Mouse (Mus musculus) macrophage (primary cell): ENCODE results near the gene Sema6c. TPM values are rescaled to one million over a fixed set of nuclear protein-coding genes. Genes with fewer than 3 reads are reported as not detected.
"Not testable (repeated sequence)": the region's sequence is repeated elsewhere in the genome, so short reads cannot be mapped to it uniquely, and the experiment has no call there.

ENCODE experiments used
- H3K27ac ChIP-seq: fragments of 350-480 bp; formaldehyde crosslinking; 2 replicates; pipeline ENCODE4 v1.9.0; 2021
- H3K36me3 ChIP-seq: fragments of 350-480 bp; formaldehyde crosslinking; 2 replicates; pipeline ENCODE4 v1.9.0; 2021; ENCODE audit errors: inconsistent target
- H3K4me3 ChIP-seq: fragments of 350-480 bp; formaldehyde crosslinking; 2 replicates; pipeline ENCODE4 v1.9.0; 2021; ENCODE audit errors: inconsistent target
- H3K79me2 ChIP-seq: fragments of 350-480 bp; formaldehyde crosslinking; 2 replicates; pipeline ENCODE4 v1.9.0; 2021; ENCODE audit errors: inconsistent target
- WGBS: methylation state at CpG from one replicate; pipeline ENCODE4 v1.1.7; 2026; ENCODE audit warnings: inconsistent platforms; ENCODE audit not compliant: missing documents; 5-methylcytosine and 5-hydroxymethylcytosine counted together
- polyA plus RNA-seq: library from polyadenylated mRNA; stranded (reverse); fragments of 250-400 nt; gene quantifications from 3 replicates; pipeline ENCODE4 v1.2.4, GENCODE M21; 2018; ENCODE audit warnings: inconsistent platforms
- total RNA-seq, 78 experiments: library from RNA; depleted of rRNA; stranded (reverse); fragments of 250-400 nt; gene quantifications; 1 replicate in 9 of 78; 2 replicates in 24 of 78; 3 replicates in 43 of 78; 4 replicates in 2 of 78; pipeline ENCODE4 v1.2.4; 2018; ENCODE audit warnings: inconsistent platforms in 56 of 78

Gene Sema6c
- total RNA-seq (2018; cell fraction: chromatin; rRNA removed) = 1 to 10 TPM in 16 of 26 experiments, under 1 TPM in 9, not detected in 1; 0.29 to 5.5 (median 1.4) TPM
- total RNA-seq (2018; cell fraction: cytosol; rRNA removed) = 1 to 10 TPM in 1 of 26 experiments, under 1 TPM in 25; 0.07 to 1.1 (median 0.33) TPM
- total RNA-seq (2018; cell fraction: nucleus; rRNA removed) = 1 to 10 TPM in 7 of 26 experiments, under 1 TPM in 19; 0.17 to 4.9 (median 0.61) TPM
- polyA plus RNA-seq = 0.09 to 0.48 TPM in 2 of 3 replicates, not detected in the other

DNA sequence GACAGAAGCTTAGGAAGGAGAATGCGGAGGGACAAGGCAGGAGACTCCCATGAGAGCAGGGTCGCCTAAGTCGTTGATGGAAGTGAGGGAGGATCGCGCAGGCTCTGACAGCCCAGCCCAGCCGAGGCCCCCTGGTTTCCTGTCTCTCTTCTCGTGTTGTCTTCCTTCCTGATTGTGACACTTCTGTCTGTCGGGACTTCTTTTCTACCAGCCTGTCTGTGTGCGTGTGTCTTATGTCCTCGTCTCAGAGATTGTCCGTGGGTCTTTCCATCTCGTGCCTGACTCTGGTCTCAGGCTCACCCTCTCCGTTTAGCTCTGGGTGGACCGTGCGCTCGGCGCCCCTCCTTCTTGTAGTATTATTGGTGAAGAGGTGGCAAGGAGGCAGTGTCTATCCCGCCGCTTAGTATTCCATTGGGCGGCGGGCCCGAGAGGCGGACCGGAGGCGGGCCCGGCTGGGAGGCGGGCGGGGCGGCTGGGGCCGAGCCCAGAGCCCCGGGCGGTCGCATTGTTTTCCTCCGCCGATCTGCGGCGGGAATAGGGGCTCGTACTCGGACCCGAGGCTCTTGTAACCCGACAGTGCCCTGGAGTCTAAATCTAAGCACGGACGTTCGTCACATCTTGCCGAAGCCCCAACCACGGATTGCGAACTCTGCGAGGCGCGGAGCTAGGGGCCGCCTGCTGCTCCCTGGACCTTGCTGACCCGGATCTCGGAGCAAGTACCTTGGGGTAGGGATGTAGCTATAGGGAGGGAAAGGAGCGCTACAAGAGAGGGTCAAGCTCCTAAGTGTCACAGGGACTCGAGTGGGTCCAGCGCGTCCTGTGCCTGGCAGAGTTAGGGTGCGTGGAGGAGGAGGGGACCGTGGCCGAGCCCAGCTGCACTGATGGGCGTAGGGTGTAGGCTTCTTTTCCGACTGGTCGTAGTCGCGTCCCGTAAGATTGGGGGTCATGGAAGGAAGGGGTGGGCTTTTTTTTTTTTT lies at the start of gene Sema6c:
Gene Sema6c (plus strand): TSS at position 471 of the 977 bp plus-strand sequence.
- H3K27ac ChIP-seq = no peak within 1 kb of the TSS

DNA sequence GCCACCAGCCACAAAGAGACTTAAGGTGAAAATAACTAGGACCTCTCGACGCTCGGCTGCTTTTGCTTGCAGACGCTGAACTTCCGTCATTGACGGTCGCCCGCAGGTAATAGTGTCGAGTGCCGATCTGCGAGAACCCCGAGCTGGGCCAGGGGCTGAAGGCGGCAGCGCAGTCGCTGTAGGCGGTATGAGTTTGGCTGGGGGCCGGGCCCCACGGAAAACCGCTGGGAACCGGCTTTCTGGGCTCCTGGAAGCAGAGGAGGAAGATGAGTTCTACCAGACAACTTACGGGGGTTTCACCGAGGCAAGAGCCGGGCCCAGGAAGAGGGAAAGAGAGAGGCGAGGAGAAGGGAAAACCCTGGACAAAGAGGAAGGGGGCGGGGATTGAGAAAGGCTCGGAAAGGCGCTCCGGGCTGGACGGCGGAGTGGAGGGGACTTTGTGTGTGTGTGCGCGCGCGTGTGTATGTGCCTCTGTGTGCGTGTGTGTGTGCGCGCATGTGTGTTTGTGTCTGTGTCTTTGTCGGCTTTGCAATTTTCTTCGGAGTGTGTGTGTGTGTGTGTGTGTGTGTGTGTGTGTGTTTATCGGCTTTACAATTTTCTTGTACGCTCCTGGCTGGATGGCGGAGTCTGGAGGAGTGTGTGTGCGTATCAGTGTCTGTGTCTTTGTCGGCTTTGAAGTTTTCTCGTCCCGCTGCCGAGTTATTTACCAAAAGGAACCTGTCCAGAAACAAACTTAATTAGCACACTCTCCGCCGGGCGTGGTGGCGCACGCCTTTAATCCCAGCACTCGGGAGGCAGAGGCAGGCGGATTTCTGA lies 49.1 kb upstream of the Sema6c start, which contains the start of gene Vps72:
Gene Vps72 (plus strand): TSS at position 112 of the 816 bp plus-strand sequence.
- Histone ChIP-seq H3K36me3 (peaks cover 11% of the 10 kb centered on the region; the same call in 1 of the 2 replicates), H3K27ac (peak within 1 kb of the TSS; percentile 75), H3K79me2 (peaks cover 30% of the 10 kb centered on the region), H3K4me3 (peak within 1 kb of the TSS; percentile 78)
- WGBS = under 1% methylated on average over 39 of the region's 54 CpGs

More for the DNA sequence above, at the start of gene Sema6c:
- peak within 1 kb of the TSS; percentile 48 for H3K4me3 ChIP-seq
- WGBS = 1% methylated on average over 54 of the region's 66 CpGs
- no peaks in the 10 kb centered on the region for H3K79me2 ChIP-seq
- H3K36me3 ChIP-seq = no peaks in the 10 kb centered on the region

DNA sequence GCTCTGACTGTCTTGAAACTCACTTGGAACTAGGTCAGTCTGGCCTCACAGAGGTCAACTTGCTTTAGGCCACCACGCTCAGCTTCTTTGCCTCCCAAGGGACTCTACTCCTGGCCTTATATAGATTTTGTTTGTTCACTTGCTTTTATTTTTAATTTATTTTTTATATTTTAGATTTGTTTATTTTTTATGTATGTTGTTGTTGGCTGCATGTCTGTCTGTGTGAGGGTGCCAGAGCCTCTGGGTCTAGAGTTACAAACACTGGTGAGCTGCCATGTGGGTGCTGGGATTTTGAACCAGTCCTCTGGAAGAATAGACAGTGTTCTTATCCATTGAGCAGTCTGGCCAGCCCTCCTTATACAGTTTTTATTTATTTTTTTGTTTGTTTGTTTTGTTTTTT lies 47.5 kb upstream of the Sema6c start:
- no peak overlapping the region for H3K27ac ChIP-seq

DNA sequence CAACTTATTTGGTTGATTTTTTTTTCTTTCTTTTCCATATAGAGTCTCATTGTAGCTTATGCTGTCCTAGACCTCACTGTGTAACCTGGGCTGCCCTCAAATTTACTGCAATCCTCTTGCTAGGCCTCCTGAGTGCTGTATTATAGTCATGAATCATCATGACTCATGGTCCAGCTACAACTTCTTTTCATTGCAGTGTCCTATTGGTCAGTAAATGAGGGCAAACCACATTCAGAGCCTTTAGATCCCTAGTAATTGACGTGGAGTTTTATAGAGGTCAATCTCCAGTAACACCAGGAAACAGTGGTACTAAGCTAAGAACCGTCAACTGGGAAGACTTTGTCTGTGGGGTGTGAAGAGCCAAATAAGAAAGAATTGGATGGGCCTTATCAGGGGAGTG lies 42.5 kb upstream of the Sema6c start:
- peaks cover 56% of the 10 kb centered on the region for H3K36me3 ChIP-seq
- H3K27ac ChIP-seq = no peak overlapping the region
- no peak overlapping the region for H3K4me3 ChIP-seq
- WGBS = 94% methylated on average over 2 of the region's 2 CpGs
- H3K79me2 ChIP-seq = peaks cover 10% of the 10 kb centered on the region

More for the DNA sequence above, 47.5 kb upstream of the Sema6c start:
- 100% methylated on average over 1 of the region's 1 CpGs for WGBS
- Histone ChIP-seq H3K36me3 (peaks cover 14% of the 10 kb centered on the region; the same call in 1 of the 2 replicates), H3K4me3 (no peak overlapping the region), H3K79me2 (peaks cover 24% of the 10 kb centered on the region)

DNA sequence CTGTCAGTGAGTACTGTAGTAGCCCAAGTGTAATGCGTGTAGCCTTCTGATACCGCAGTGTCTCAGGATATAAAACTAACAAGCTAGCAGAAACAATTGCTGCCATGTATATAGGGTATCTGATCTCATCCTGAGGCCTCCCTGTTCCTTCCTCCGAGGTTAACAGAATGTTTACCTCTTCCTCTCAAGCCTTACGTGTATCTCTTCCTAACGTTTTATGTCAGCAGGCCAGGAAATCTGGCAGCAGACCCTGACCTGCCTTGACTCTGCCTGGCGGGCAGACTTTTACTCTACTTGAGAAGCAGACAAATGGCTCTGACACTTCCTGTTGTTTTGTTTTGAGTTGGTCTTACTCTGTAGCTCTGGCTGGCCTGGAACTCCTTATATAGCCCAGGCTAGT lies 38.7 kb upstream of the Sema6c start:
- Histone ChIP-seq H3K4me3 (no peak overlapping the region), H3K27ac (no peak overlapping the region), H3K36me3 (peaks cover 48% of the 10 kb centered on the region), H3K79me2 (no peaks in the 10 kb centered on the region)
- 73% methylated on average over 6 of the region's 6 CpGs for WGBS

DNA sequence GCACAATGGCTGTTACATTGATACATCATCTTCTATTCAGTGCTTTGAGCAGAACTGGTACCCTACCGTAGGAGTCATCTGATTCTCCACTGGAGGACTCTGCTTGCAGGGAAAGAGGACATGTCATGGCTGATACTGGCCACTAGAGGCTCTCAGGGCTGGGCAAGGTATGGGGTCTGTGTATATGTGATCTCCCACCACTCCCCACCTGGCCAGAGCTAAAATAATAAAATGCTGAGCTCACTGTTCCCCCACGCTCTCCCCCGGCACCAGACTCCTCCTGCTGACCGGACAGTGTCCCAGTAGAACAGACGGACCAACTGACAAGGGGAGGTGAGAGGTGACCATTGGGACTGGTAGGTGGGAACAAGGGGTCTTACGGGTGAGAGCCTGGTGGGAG lies 36.0 kb upstream of the Sema6c start, which contains the start of gene Tmod4:
Gene Tmod4 (plus strand): TSS at position 231 of the 400 bp plus-strand sequence.
- Histone ChIP-seq H3K79me2 (no peaks in the 10 kb centered on the region), H3K4me3 (no peak within 1 kb of the TSS), H3K36me3 (peaks cover 37% of the 10 kb centered on the region), H3K27ac (no peak within 1 kb of the TSS)
- WGBS = 88% methylated on average over 6 of the region's 6 CpGs

DNA sequence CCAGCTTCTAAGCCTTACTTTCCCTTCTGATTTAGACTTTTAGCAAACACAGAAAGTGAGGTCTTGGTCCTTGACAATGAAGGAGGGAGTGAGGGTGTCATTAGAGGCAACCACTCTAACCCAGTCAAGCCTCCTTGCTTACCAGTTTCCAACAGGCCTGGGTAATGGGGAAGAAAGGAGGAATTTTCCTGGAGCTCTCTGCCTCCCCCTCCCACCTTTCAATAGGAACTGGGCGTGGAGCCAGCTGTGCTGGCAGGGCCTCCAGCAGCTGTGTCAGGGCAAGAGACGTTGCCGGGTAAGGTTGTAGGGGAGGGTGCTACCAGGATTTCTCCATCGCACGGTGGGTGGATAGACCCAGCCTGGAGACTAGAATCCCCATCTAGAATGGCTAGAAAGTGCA lies 35.3 kb upstream of the Sema6c start:
- Histone ChIP-seq H3K79me2 (no peaks in the 10 kb centered on the region), H3K27ac (no peak overlapping the region), H3K36me3 (peaks cover 37% of the 10 kb centered on the region), H3K4me3 (no peak overlapping the region)
- 40% methylated on average over 5 of the region's 5 CpGs for WGBS

DNA sequence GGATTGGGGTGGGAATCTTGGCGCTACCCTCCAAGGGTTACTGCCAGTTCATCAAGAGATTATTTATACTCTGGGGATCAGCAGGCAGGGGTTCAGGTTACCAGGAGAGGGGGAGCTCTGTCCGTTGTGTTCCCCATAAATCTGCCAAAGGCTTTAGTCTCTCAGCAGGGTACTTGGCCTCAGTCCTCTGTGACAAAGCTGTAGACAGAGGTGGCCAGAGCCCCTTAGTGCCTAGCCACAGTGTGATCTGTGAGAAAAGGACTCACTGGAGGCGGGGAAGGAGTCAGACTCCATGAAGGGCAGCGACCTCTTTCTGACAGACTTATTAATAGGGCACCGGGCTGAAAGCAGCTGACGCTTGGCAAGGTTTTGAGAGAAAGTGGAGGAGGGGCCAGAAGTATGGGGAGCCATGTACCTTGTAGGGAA lies 31.0 kb upstream of the Sema6c start:
- Histone ChIP-seq H3K4me3 (no peak overlapping the region), H3K27ac (no peak overlapping the region), H3K36me3 (peaks cover 29% of the 10 kb centered on the region; the same call in 1 of the 2 replicates), H3K79me2 (peaks cover 5% of the 10 kb centered on the region; the same call in 1 of the 2 replicates)
- 92% methylated on average over 6 of the region's 6 CpGs for WGBS

DNA sequence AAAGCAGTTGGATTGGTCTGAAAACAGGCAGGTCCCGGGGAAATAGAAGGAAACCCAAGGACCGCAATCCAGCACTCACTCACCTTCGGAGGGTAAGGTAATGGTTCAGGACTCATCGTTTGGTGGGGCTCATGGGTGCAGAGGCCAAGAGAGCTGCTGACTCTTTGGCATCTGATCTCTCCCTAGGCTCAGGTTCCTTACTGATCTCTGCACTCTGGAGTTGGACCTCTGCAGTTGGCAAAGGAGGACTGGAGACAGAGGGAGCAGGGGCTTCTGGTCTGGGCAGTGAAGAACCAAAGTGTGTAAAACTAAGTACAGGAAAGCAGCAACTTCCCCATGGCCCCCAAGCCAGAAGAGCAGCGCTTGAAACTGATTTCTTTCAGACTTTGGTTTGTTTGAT lies 30.2 kb upstream of the Sema6c start:
- H3K4me3 ChIP-seq = no peak overlapping the region
- peaks cover 5% of the 10 kb centered on the region; the same call in 1 of the 2 replicates for H3K79me2 ChIP-seq
- H3K36me3 ChIP-seq = peaks cover 29% of the 10 kb centered on the region; the same call in 1 of the 2 replicates
- no peak overlapping the region for H3K27ac ChIP-seq
- 93% methylated on average over 5 of the region's 5 CpGs for WGBS

DNA sequence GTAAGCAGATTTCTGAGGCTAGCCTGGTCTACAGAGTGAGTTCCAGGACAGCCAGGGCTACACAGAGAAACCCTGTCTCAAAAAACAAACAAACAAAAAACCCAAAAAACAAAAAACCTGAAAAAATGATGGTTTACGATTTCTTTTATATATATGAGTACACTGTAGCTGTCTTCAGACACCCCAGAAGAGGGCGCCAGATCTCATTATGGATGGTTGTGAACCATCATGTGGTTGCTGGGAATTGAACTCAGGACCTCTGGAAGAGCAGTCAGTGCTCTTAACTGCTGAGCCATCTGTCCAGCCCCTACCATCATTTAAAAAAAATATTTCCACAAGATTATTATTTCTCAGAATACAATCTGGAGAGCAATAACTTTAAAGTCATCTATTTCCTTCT lies 27.9 kb upstream of the Sema6c start:
- H3K4me3 ChIP-seq, H3K27ac ChIP-seq: not testable (repeated sequence)
- Histone ChIP-seq H3K79me2 (peaks cover 14% of the 10 kb centered on the region; the same call in 1 of the 2 replicates), H3K36me3 (peaks cover 29% of the 10 kb centered on the region; the same call in 1 of the 2 replicates)
- WGBS = 100% methylated on average over 2 of the region's 2 CpGs

DNA sequence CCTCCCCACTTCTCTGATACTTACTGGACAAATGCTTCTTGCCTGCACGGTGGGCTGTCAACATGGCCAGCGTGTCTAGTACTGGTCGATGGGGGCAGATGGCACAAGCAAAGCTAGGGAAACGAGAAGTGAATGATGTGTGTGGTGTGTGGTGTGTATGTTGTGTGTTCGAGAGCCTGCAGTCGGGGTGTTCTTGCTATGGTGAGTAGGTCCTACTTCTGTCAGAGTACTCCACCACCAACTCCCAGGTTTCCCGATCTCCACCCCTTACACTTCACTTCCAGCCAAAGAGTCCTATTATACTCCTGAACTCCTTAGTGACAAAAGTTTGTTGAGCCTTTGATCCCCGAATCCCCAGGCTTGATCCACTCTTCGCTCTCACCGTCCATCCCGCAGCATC lies 27.1 kb upstream of the Sema6c start:
- Histone ChIP-seq H3K36me3 (peaks cover 29% of the 10 kb centered on the region; the same call in 1 of the 2 replicates), H3K27ac (peak overlapping the region; percentile 71), H3K4me3 (peak overlapping the region; percentile 83), H3K79me2 (peaks cover 20% of the 10 kb centered on the region)
- 40% methylated on average over 9 of the region's 11 CpGs for WGBS

DNA sequence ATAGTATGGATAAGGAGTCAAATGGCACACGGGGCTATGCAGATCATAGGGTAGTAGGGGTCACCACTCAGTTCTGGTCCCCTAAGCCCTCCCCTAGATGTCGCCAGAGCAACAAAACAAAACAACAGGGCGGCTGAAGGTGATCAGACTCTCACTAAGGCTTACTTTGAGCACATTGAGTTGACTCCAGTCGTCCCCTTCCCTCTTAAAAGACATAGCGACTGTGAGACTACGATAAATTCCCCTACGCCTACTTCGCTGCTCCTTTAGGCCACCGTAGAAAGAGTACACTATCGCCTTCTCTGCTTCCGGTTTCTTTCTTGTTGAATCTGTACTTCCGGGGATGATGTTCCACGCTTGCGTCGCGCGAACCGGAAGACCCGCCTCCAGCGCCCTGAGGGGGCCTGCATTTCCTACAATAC lies 26.6 kb upstream of the Sema6c start, which contains the start of the genes Scnm1 and Lysmd1:
Gene Scnm1 (minus strand): TSS at position 332 of the 422 bp plus-strand sequence.
Gene Lysmd1 (plus strand): TSS at position 409 of the 422 bp plus-strand sequence.
- H3K36me3 ChIP-seq = peaks cover 29% of the 10 kb centered on the region; the same call in 1 of the 2 replicates

DNA sequence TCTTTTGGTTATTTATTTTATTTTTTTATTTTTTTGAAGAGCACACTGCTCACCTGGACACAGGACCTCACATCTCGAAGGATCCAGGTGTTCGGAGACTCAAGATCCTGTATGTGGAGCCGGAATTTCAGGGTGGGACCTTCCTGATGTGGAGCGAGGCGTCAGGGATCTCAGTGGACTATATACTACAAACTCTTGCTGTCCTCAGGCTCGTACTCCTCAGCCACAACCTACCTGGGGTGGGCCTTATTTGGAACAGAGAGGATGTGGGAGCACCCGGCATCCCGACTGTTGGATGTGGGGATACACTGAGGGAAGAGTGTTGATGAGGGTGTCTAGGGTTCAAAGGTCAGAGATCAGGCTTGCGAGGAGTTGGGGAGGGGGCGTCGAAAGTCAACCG lies 26.1 kb upstream of the Sema6c start:
- no CpG with 5 or more reads among the region's 12 CpGs for WGBS
- Histone ChIP-seq H3K36me3 (peaks cover 25% of the 10 kb centered on the region; the same call in 1 of the 2 replicates), H3K4me3 (peak overlapping the region; percentile 83; the same call in 1 of the 2 replicates), H3K79me2 (peaks cover 23% of the 10 kb centered on the region)
- not testable (repeated sequence) for H3K27ac ChIP-seq

More for the DNA sequence above, 26.6 kb upstream of the Sema6c start, which contains the start of the genes Scnm1 and Lysmd1:
- 0% methylated on average over 18 of the region's 20 CpGs for WGBS
- Histone ChIP-seq H3K79me2 (peaks cover 22% of the 10 kb centered on the region), H3K4me3 (peak within 1 kb of the TSS; percentile 83), H3K27ac (peak within 1 kb of the TSS; percentile 92)
